Mouse (Mus musculus): ENCODE data around the gene Zfp428. TPM values are rescaled to one million over a fixed set of nuclear protein-coding genes. Genes with fewer than 3 reads are reported as not detected.
A peak's percentile ranks its signal among the peaks of the same experiment; 100 is the strongest.
"Not testable (repeated sequence)": the region's sequence is repeated elsewhere in the genome, so short reads cannot be mapped to it uniquely, and the experiment has no call there.

Zfp428 gene
- polyA plus RNA-seq, 2 experiments, result 2.3 to 4.0 TPM

DNA sequence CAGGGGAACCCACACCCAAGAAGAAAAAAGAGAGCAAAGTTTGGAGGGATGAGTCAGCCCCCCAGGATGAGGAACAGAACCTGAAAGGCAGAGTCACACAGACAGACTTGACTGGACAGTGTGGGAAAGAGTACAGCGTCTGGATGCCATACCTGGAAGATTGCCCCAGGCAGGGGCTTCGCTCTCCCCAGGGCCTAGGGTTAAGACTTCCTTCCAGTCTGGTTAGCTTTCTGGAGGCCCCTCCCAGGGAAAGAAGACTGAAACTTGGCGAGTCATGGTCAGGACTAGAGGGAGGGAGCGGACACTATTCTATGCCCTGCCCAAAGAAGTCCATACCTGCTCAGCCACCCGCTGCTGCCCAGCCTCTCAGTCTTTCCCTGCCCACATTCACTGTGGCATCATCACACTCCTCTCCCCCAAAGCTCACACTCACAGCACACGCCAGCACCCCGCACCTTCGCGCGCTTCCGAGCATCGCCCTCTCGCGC lies 25.8 kb upstream of the Zfp428 start:
- ATAC-seq (ENCODE audit: insufficient read depth) (no peak), DNase-seq (ENCODE audit: low read depth in 3 of 3, low spot score in 3 of 3) (no peak)
- no peak overlapping the region for H3K9ac ChIP-seq (replicated peaks)
- peaks cover 0 to 2% of the 10 kb centered on the region in 2 experiments; a peak in 1 of 4 replicates for H3K4me1 ChIP-seq (replicated peaks; ENCODE audit: control insufficient read depth in 2 of 2, insufficient read depth in 2 of 2, low read length in 1 of 2)
- peaks cover 38% of the 10 kb centered on the region for H3K27me3 ChIP-seq (ENCODE audit: control insufficient read depth, insufficient read depth, low read length)
- H3K4me2 ChIP-seq (ENCODE audit: low read depth), result peak overlapping the region; percentile 58
- no peak for TF ChIP-seq CTCF (IDR thresholded peaks at IDR 0.05; ENCODE audit: low read depth)
- no peaks in the 10 kb centered on the region for H3K36me3 ChIP-seq (replicated peaks; ENCODE audit: control insufficient read depth, insufficient read depth, low read depth)
- no peak overlapping the region for H3K27ac ChIP-seq
- no peaks in the 10 kb centered on the region; the same call in 1 of the 2 replicates for H3K9me3 ChIP-seq (ENCODE audit: control insufficient read depth, low read length)
- 8% methylated on average over 14 of the region's 14 CpGs for WGBS (ENCODE audit: insufficient replicate concordance)
- H3K4me3 ChIP-seq (ENCODE audit: insufficient read depth in 1 of 2, low read depth in 2 of 2, low read length in 2 of 2), result no peak overlapping the region

DNA sequence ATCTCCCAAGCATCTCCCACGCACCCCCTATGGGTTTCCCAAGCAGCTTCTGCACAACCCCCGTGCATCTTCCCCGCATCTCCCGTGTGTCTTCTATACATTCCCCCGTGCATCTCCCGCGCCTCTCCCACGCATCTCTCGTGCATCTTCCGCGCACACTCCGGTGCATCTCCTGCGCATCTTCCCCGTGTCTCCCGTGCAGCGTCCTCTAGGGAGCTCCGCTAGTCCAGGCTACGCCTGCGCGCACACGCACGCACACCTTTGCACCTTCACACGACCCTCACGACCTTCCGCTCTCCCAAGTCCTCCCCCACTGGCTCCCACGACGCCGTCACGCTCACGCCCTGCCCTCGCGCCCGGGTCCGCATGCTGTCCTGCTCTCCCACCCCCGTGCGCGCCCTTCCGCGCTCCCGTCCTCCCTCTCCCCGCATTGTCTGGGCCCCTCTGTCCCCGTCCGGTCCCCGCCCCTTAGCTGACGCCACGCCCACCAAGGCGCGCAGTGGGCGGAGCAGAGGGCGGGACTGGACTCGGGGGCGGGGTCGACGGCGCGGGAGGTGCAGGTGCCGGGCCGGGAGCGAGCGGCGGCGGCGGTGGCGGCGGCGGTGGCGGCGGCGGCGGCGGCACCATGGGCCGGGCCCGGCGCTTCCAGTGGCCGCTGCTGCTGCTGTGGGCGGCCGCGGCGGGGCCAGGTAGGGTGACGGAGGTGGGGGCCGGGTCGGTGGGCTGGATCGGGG lies 25.2 kb upstream of the Zfp428 start, which contains the start of gene Cadm4:
TSS of gene Cadm4 (plus strand) at position 550 of the 734 bp plus-strand sequence.
- H3K4me1 ChIP-seq (replicated peaks; ENCODE audit: control insufficient read depth in 2 of 2, insufficient read depth in 2 of 2, low read length in 1 of 2), result peaks cover 0 to 2% of the 10 kb centered on the region in 2 experiments; a peak in 1 of 4 replicates
- no peak within 1 kb of the TSS; the same call in 1 of the 2 replicates for H3K9ac ChIP-seq (replicated peaks)
- no peaks in the 10 kb centered on the region for H3K36me3 ChIP-seq (replicated peaks; ENCODE audit: control insufficient read depth, insufficient read depth, low read depth)
- WGBS (ENCODE audit: insufficient replicate concordance), result under 1% methylated on average over 75 of the region's 83 CpGs
- ATAC-seq (ENCODE audit: insufficient read depth), result peak; percentile 70
- peak in 2 of 3 experiments; percentile 39 for DNase-seq (ENCODE audit: low read depth in 3 of 3, low spot score in 3 of 3)
- TF ChIP-seq CTCF (IDR thresholded peaks at IDR 0.05; ENCODE audit: low read depth), result no peak
- no peak for TF ChIP-seq EP300 (IDR thresholded peaks at IDR 0.05; ENCODE audit: low read depth)
- no peak within 1 kb of the TSS for H3K27ac ChIP-seq
- peak within 1 kb of the TSS; percentile 41 to 54 for H3K4me3 ChIP-seq (ENCODE audit: insufficient read depth in 1 of 2, low read depth in 2 of 2, low read length in 2 of 2)
- no peaks in the 10 kb centered on the region; the same call in 1 of the 2 replicates for H3K9me3 ChIP-seq (ENCODE audit: control insufficient read depth, low read length)
- H3K27me3 ChIP-seq (ENCODE audit: control insufficient read depth, insufficient read depth, low read length), result peaks cover 38% of the 10 kb centered on the region
- H3K4me2 ChIP-seq (ENCODE audit: low read depth), result peak within 1 kb of the TSS; percentile 58

DNA sequence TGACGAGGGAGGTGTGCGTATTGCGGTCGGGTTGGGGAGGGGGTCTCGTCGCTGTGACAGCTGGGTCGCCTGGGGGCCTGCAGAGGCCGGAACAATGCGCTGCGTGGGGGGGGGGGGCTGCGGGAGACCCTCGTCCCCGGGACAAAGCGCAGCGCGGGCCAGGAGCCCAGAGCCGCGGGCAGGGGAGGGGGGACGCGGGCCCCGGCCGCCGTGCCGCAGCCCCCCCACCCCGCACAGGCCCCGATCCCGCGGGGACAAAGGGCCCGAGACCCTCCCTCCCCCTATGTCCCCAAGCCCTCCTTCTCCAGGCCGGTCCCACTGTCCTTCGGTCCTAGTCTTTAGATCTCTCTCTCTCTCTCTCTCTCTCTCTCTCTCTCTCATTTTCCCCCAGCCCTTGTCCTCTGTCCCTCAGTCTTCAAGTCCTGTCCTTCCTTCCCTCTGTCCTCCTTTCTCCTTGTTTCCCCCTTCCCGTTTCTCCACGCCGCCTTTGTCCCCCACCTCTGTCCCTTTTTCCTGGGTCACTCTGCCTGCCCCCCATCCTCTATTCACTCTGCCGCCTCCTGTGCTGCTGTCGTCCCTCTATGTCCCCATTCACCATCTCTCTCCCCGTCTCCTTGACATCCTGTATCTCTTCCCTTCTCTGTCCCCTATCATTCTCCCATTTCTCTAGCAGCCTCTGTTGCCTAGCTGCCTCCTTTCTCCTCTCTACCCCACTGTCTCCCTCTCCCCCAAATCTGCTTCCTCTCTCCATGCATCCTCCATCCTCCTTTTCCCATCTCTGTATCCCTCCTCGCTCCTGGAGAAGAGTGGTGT lies 24.4 kb upstream of the Zfp428 start:
- Histone ChIP-seq H3K9me3 (ENCODE audit: control insufficient read depth, low read length) (no peaks in the 10 kb centered on the region; the same call in 1 of the 2 replicates), H3K9ac (replicated peaks) (no peak overlapping the region; the same call in 1 of the 2 replicates), H3K4me2 (ENCODE audit: low read depth) (peak overlapping the region; percentile 58), H3K4me1 (replicated peaks; ENCODE audit: control insufficient read depth in 2 of 2, insufficient read depth in 2 of 2, low read length in 1 of 2) (peaks cover 0 to 2% of the 10 kb centered on the region in 2 experiments; a peak in 1 of 4 replicates), H3K4me3 (ENCODE audit: insufficient read depth in 1 of 2, low read depth in 2 of 2, low read length in 2 of 2) (peak overlapping the region; percentile 18 to 54; a peak in 3 of 4 replicates), H3K27me3 (ENCODE audit: control insufficient read depth, insufficient read depth, low read length) (peaks cover 38% of the 10 kb centered on the region), H3K27ac (no peak overlapping the region), H3K36me3 (replicated peaks; ENCODE audit: control insufficient read depth, insufficient read depth, low read depth) (no peaks in the 10 kb centered on the region)
- no peak for TF ChIP-seq CTCF (IDR thresholded peaks at IDR 0.05; ENCODE audit: low read depth)
- no peak for TF ChIP-seq EP300 (IDR thresholded peaks at IDR 0.05; ENCODE audit: low read depth)
- DNase-seq (ENCODE audit: low read depth in 3 of 3, low spot score in 3 of 3) (no peak), ATAC-seq (ENCODE audit: insufficient read depth) (peak; percentile 14; the same call in 1 of the 2 replicates)
- 4% methylated on average over 22 of the region's 38 CpGs for WGBS (ENCODE audit: insufficient replicate concordance)

DNA sequence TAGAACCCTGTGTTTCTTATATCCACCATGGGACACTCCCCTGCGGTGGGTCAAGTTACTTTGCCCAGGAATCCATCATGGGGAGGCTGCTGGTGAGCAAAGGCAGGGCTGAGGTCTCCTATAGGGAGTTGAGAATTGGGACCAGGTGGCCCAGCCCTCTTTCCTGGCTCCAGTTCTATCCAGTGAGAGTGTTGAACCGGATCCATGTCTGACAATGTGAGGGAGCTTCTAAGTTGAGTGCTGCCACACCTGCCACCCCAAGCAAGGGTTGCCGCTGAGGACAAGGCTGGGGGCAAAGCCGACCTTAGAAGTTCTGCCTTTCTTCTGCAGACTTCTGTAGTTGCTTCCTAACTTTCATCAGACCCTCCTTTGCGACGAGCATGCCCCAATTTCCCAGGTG lies 23.5 kb upstream of the Zfp428 start:
- H3K27me3 ChIP-seq (ENCODE audit: control insufficient read depth, insufficient read depth, low read length), result peaks cover 38% of the 10 kb centered on the region
- H3K4me3 ChIP-seq (ENCODE audit: insufficient read depth in 1 of 2, low read depth in 2 of 2, low read length in 2 of 2); H3K36me3 ChIP-seq (replicated peaks; ENCODE audit: control insufficient read depth, insufficient read depth, low read depth); DNase-seq (ENCODE audit: low read depth in 3 of 3, low spot score in 3 of 3); ATAC-seq (ENCODE audit: insufficient read depth); H3K4me2 ChIP-seq (ENCODE audit: low read depth); H3K4me1 ChIP-seq (replicated peaks; ENCODE audit: control insufficient read depth in 2 of 2, insufficient read depth in 2 of 2, low read length in 1 of 2); H3K27ac ChIP-seq; H3K9ac ChIP-seq (replicated peaks); H3K9me3 ChIP-seq (ENCODE audit: control insufficient read depth, low read length): not testable (repeated sequence)
- 34% methylated on average over 6 of the region's 6 CpGs for WGBS (ENCODE audit: insufficient replicate concordance)

DNA sequence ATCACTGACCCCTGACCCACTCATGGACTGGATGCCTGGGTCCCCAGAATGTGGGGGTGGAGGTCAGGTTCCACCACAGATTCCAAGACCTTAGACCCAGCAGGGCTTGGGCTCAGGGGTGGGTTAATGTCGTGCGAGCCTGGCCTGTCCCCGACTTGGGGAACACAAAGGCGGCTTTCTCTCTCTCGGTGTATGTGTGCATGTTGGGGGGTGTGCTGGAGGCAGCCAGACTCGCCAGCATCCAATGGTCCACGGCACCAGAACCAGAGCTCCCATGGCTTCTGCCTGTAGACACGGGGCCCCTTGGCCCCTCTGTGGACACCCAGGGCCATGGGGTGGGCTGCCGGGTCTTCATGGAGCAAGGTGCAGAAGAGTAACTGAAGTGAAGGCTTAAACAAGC lies 21.3 kb upstream of the Zfp428 start:
- WGBS (ENCODE audit: insufficient replicate concordance), result 63% methylated on average over 9 of the region's 9 CpGs
- Histone ChIP-seq H3K4me3 (ENCODE audit: insufficient read depth in 1 of 2, low read depth in 2 of 2, low read length in 2 of 2) (no peak overlapping the region), H3K4me2 (ENCODE audit: low read depth) (no peak overlapping the region), H3K9me3 (ENCODE audit: control insufficient read depth, low read length) (no peaks in the 10 kb centered on the region), H3K9ac (replicated peaks) (no peak overlapping the region), H3K36me3 (replicated peaks; ENCODE audit: control insufficient read depth, insufficient read depth, low read depth) (no peaks in the 10 kb centered on the region), H3K27me3 (ENCODE audit: control insufficient read depth, insufficient read depth, low read length) (peaks cover 36% of the 10 kb centered on the region), H3K27ac (no peak overlapping the region), H3K4me1 (replicated peaks; ENCODE audit: control insufficient read depth in 2 of 2, insufficient read depth in 2 of 2, low read length in 1 of 2) (peaks cover 0 to 2% of the 10 kb centered on the region in 2 experiments; a peak in 1 of 4 replicates)
- ATAC-seq (ENCODE audit: insufficient read depth), result no peak
- no peak for DNase-seq (ENCODE audit: low read depth in 3 of 3, low spot score in 3 of 3)
- no peak for TF ChIP-seq CTCF (IDR thresholded peaks at IDR 0.05; ENCODE audit: low read depth)
- TF ChIP-seq EP300 (IDR thresholded peaks at IDR 0.05; ENCODE audit: low read depth), result no peak
